Mouse (Mus musculus): Measurements from ENCODE around the gene Stn1. TPM values are rescaled to one million over a fixed set of nuclear protein-coding genes. Genes with fewer than 3 reads are reported as not detected.

Gene Stn1
- 2.4 TPM for polyA plus RNA-seq (2014; fragmentation: Illumina TruSeq; extraction: RNeasy Lipid Tissue Mini Kit (QIAGEN cat#74804); ENCODE audit: low read depth, low replicate concordance)

DNA sequence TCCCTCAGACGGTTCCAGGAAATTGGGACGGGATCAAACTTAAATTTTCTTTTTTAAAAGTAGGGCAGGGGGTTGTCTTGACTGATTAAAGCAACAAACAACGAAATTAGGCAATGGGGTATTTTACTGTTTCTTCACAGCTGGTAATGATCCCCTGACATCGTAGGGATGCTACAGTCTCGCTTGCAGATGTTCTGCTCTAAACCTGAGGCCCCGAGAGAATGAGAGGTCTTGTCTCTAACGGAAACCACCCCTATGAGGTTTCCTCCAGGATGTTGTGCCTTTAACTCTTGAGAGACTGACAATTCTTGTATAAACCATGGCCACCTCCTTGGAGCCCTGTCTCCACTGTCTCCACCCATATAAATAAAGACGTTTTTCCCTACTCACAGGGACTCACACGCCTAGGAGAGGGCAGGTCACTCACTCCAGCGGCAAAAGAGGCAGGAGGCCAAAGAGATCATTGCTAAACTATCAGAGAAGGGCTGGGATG, at the start of gene Stn1:
Gene Stn1, minus strand, starts transcription at position 208 of the 493 bp plus-strand sequence.

GRCm38 (mm10) chr19:47579225-47579787, 42.0 kb upstream of the Stn1 start, which contains the start of gene Slk:
Gene Slk (plus strand): TSS chr19:47579678.

DNA sequence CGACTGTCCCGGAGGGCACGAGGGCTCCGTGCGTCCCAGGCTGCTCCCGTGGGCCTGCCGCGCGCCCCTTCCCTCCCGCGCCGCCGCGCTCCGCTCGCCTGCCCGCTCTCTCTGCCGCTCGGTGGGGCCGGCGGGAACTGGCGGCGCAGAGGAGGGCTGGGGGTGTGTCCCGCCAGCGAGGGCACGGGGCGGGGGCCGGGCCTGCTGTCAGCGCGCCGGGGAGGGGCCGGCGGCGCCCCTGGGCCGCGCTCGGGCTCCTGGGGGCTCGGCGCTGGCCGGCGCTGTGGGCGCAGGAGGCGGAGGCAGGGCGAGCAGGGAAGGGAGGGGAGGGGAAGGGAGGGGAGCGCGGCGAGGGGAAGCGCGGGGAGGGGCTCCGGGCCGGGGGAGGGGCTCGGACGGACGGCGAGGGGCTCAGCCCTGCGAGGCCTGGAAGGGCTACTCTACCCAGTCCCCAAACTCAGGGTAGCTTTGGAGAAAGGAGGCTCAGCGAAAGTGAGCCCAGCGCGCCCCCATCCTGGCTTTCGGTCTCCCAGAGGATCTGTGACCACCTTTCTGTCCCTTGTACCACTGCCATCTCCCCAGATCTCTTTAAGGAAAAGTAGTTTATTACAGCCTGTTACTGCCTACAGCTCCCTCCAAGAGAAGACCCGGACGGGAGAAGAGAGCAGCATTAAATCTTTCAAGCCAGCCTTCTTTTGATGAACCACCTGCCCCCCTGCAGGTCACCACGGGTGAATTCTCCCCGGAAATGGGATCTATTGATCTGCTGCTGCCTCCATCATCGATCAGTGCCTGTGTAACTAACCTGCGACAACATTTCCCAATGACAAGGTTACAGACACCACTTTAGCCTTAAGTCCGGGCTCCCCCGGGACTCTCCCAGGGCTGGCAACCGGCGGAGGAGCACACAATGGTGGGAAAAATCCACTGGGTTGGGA, 72.7 kb downstream of the Stn1 start, which contains the start of gene Sh3pxd2a:
Gene Sh3pxd2a, minus strand, starts transcription at position 98 of the 938 bp plus-strand sequence.

Other genes with a start within 250 kb of the Stn1 start
- gene Sh3pxd2a, start 73.1 kb downstream of the Stn1 start, polyA plus RNA-seq (2014; fragmentation: Illumina TruSeq; extraction: RNeasy Lipid Tissue Mini Kit (QIAGEN cat#74804); ENCODE audit: low read depth, low replicate concordance) = 4.9 TPM
- gene Slk, start 42.2 kb upstream of the Stn1 start, polyA plus RNA-seq (2014; fragmentation: Illumina TruSeq; extraction: RNeasy Lipid Tissue Mini Kit (QIAGEN cat#74804); ENCODE audit: low read depth, low replicate concordance) = 26.4 TPM
- gene Col17a1, start 154.6 kb upstream of the Stn1 start, polyA plus RNA-seq (2014; fragmentation: Illumina TruSeq; extraction: RNeasy Lipid Tissue Mini Kit (QIAGEN cat#74804); ENCODE audit: low read depth, low replicate concordance) = not detected
- gene Sfr1, start 194.2 kb upstream of the Stn1 start, polyA plus RNA-seq (2014; fragmentation: Illumina TruSeq; extraction: RNeasy Lipid Tissue Mini Kit (QIAGEN cat#74804); ENCODE audit: low read depth, low replicate concordance) = 85.1 TPM

All from liver, adult 10 weeks (tissue).